Mouse (Mus musculus) liver, embryonic 14.5 days (tissue): ENCODE data around the gene Lnpep.

Experiments
- CTCF ChIP-seq: IDR thresholded peaks from 2 replicates; pipeline ENCODE4 v1.5.1; 2016; ENCODE audit warnings: antibody characterized with exemption, low read depth, control low read depth
- EP300 ChIP-seq: IDR thresholded peaks from 2 replicates; pipeline ENCODE4 v1.6.1; 2016; ENCODE audit warnings: antibody characterized with exemption, low read depth

GRCm38 (mm10) chr17:17624957-17625586 is at the start of gene Lnpep:
- TF ChIP-seq CTCF, result no peak
- TF ChIP-seq EP300, result peak; percentile 17
